Mouse (Mus musculus): ENCODE data around the gene Nkrf. TPM values are rescaled to one million over a fixed set of nuclear protein-coding genes. Genes with fewer than 3 reads are reported as not detected.
"Not testable (repeated sequence)": the region's sequence is repeated elsewhere in the genome, so short reads cannot be mapped to it uniquely, and the experiment has no call there.

Nkrf gene
- polyA plus RNA-seq, 1 experiment from 2014 or later: 7.0 TPM

DNA sequence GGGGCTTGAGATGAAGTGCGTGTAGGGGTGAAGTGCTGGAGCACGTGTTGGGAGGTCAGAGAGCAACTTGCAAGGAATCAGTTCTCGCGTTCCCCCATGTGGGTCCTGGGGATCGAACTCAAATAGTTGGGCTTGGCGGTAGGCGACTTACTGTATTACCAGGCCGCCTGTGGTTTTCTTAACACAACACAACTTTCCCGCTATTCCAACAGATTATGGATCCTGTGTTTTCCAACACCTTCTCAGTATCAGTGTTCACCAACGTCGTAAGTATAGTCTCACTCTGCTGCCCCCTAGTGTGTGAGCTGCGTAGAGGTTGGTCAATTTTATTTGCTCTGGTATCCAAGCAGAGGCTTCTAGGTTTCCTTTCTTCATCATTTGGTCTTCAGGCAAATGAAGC lies 8.6 kb upstream of the Nkrf start:
- H3K27me3 ChIP-seq (ENCODE audit: control insufficient read depth, insufficient read depth, low read length): no peaks in the 10 kb centered on the region
- ATAC-seq (ENCODE audit: low FRiP score) (no peak), DNase-seq (ENCODE audit: low spot score, missing footprints) (peak; percentile 91)
- no peak overlapping the region for H3K9ac ChIP-seq (ENCODE audit: low read length)
- H3K36me3 ChIP-seq (ENCODE audit: control insufficient read depth, insufficient read depth, low read length): no peaks in the 10 kb centered on the region
- H3K4me1 ChIP-seq (ENCODE audit: control insufficient read depth, insufficient read depth, low read length): no peaks in the 10 kb centered on the region
- H3K4me3 ChIP-seq (ENCODE audit: low read depth, low read length): no peak overlapping the region
- no peak overlapping the region for H3K27ac ChIP-seq (ENCODE audit: low read depth, low read length)
- 50% methylated on average over 12 of the region's 12 CpGs for WGBS
- H3K9me3 ChIP-seq (ENCODE audit: control insufficient read depth, low read length): no peaks in the 10 kb centered on the region
- no peak overlapping the region for H3K4me2 ChIP-seq

DNA sequence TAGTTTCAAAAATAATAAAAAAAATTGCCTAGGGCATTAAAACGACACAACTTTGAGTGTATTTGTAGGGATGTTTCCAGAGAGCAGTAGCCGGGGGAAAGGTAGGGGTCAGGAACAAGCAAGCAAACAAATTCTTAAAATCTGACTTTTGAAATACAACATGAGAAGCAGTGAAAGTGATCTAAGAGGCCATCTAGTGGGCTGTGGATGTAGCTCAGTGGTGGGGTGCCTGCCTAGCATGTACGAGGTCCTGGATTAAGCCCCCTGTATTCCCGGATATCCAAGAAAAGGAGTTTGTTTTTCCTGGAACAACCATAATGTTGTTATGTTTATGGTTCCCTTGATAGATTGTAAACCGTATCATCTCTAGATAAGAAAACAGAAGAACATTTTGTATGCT lies 3.8 kb upstream of the Nkrf start:
- H3K27ac ChIP-seq (ENCODE audit: low read depth, low read length): no peak overlapping the region
- no peak overlapping the region for H3K9ac ChIP-seq (ENCODE audit: low read length)
- DNase-seq (ENCODE audit: low spot score, missing footprints): no peak
- no peaks in the 10 kb centered on the region for H3K4me1 ChIP-seq (ENCODE audit: control insufficient read depth, insufficient read depth, low read length)
- H3K4me3 ChIP-seq (ENCODE audit: low read depth, low read length): no peak overlapping the region
- H3K4me2 ChIP-seq: no peak overlapping the region
- H3K27me3 ChIP-seq (ENCODE audit: control insufficient read depth, insufficient read depth, low read length): no peaks in the 10 kb centered on the region
- no peaks in the 10 kb centered on the region for H3K36me3 ChIP-seq (ENCODE audit: control insufficient read depth, insufficient read depth, low read length)
- WGBS: 43% methylated on average over 5 of the region's 5 CpGs
- H3K9me3 ChIP-seq (ENCODE audit: control insufficient read depth, low read length): no peaks in the 10 kb centered on the region
- no peak for ATAC-seq (ENCODE audit: low FRiP score)

DNA sequence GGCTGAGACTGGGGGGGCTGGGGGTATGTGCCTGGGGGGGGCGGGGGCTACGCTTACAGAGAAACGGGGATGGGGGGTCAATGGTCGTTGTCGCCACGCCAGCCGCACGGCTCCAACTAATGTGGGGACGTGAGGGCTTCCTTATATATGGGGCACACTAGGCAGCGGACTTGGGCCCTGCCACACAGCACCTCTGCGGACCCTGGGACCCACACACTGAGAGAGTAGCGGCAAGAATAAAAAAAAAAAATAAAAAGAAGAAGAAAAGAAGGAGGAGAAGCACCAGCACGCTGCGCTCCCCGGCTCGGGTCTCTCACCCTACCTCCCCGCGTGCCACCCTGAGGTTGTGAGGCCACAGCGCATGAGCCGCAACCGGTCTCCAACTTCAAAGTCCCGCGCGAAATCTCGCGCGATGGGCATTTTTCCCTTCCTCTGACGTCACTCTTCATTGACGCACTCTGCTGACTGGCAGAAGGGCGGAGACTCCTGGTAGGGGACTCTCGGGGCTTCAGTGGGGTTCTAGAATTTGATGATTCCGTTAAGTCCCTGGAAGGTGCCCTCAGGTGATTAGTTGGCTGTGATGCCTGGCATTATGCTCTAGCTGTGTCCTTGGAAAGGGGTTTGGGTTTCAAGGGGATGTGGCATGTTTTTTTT lies 543 bp upstream of the Nkrf start:
- Histone ChIP-seq H3K4me2 (peak overlapping the region; percentile 58), H3K27ac (ENCODE audit: low read depth, low read length) (peak overlapping the region; percentile 45), H3K4me1 (ENCODE audit: control insufficient read depth, insufficient read depth, low read length) (no peaks in the 10 kb centered on the region), H3K36me3 (ENCODE audit: control insufficient read depth, insufficient read depth, low read length) (no peaks in the 10 kb centered on the region), H3K27me3 (ENCODE audit: control insufficient read depth, insufficient read depth, low read length) (no peaks in the 10 kb centered on the region), H3K9ac (ENCODE audit: low read length) (peak overlapping the region; percentile 70), H3K9me3 (ENCODE audit: control insufficient read depth, low read length) (no peaks in the 10 kb centered on the region), H3K4me3 (ENCODE audit: low read depth, low read length) (peak overlapping the region; percentile 58)
- peak; percentile 92 for ATAC-seq (ENCODE audit: low FRiP score)
- WGBS: 20% methylated on average over 31 of the region's 32 CpGs
- DNase-seq (ENCODE audit: low spot score, missing footprints): peak; percentile 98

- 48% methylated on average over 3 of the region's 3 CpGs for WGBS
- Histone ChIP-seq H3K4me3 (ENCODE audit: low read depth, low read length) (peak overlapping the region; percentile 58), H3K4me2 (peak overlapping the region; percentile 58), H3K9me3 (ENCODE audit: control insufficient read depth, low read length) (no peaks in the 10 kb centered on the region), H3K27ac (ENCODE audit: low read depth, low read length) (no peak overlapping the region), H3K9ac (ENCODE audit: low read length) (peak overlapping the region; percentile 70), H3K27me3 (ENCODE audit: control insufficient read depth, insufficient read depth, low read length) (no peaks in the 10 kb centered on the region), H3K36me3 (ENCODE audit: control insufficient read depth, insufficient read depth, low read length) (no peaks in the 10 kb centered on the region), H3K4me1 (ENCODE audit: control insufficient read depth, insufficient read depth, low read length) (no peaks in the 10 kb centered on the region)
- no peak for DNase-seq (ENCODE audit: low spot score, missing footprints)
- ATAC-seq (ENCODE audit: low FRiP score): no peak
Observed at GRCm38 (mm10) chrX:36901655-36902054, 1.0 kb downstream of the Nkrf start.

- not testable (repeated sequence) for H3K9ac ChIP-seq (ENCODE audit: low read length); H3K27ac ChIP-seq (ENCODE audit: low read depth, low read length); ATAC-seq (ENCODE audit: low FRiP score); H3K4me3 ChIP-seq (ENCODE audit: low read depth, low read length); H3K4me1 ChIP-seq (ENCODE audit: control insufficient read depth, insufficient read depth, low read length); H3K4me2 ChIP-seq; H3K9me3 ChIP-seq (ENCODE audit: control insufficient read depth, low read length); H3K36me3 ChIP-seq (ENCODE audit: control insufficient read depth, insufficient read depth, low read length); H3K27me3 ChIP-seq (ENCODE audit: control insufficient read depth, insufficient read depth, low read length); DNase-seq (ENCODE audit: low spot score, missing footprints)
- WGBS: 23% methylated on average over 1 of the region's 1 CpGs
Observed at GRCm38 (mm10) chrX:36898931-36899330, 3.8 kb downstream of the Nkrf start.

DNA sequence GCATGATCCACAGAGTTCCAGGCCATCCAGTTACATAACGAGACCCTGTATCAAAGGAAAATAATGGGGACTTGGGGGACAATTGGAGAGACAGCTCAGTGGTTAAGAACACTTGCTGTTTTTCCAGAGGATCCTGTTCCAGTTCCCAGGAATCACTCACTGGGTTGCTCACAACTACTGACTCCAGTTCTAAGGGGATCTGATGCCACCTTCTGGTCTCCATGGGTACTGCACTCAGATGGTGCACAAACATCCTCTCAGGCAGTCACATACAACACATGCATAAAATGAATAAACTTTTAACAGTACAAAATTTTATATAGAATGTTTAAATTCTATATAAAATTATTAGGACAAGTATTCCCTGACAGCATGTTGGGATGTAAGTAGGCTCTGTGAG lies 18.0 kb downstream of the Nkrf start:
- Histone ChIP-seq H3K4me3 (ENCODE audit: low read depth, low read length) (no peak overlapping the region), H3K4me1 (ENCODE audit: control insufficient read depth, insufficient read depth, low read length) (no peaks in the 10 kb centered on the region), H3K27ac (ENCODE audit: low read depth, low read length) (no peak overlapping the region), H3K36me3 (ENCODE audit: control insufficient read depth, insufficient read depth, low read length) (no peaks in the 10 kb centered on the region; the same call in 1 of the 2 replicates), H3K27me3 (ENCODE audit: control insufficient read depth, insufficient read depth, low read length) (no peaks in the 10 kb centered on the region), H3K9me3 (ENCODE audit: control insufficient read depth, low read length) (no peaks in the 10 kb centered on the region), H3K9ac (ENCODE audit: low read length) (no peak overlapping the region), H3K4me2 (no peak overlapping the region)
- 75% methylated on average over 1 of the region's 1 CpGs for WGBS
- DNase-seq (ENCODE audit: low spot score, missing footprints): no peak
- ATAC-seq (ENCODE audit: low FRiP score): no peak

GRCm38 (mm10) chrX:36874704-36875128 lies 28.0 kb downstream of the Nkrf start:
- H3K4me2 ChIP-seq: peak overlapping the region; percentile 50
- H3K4me3 ChIP-seq (ENCODE audit: low read depth, low read length): peak overlapping the region; percentile 66
- H3K4me1 ChIP-seq (ENCODE audit: control insufficient read depth, insufficient read depth, low read length): no peaks in the 10 kb centered on the region; the same call in 1 of the 2 replicates
- H3K27me3 ChIP-seq (ENCODE audit: control insufficient read depth, insufficient read depth, low read length): no peaks in the 10 kb centered on the region
- no peaks in the 10 kb centered on the region for H3K36me3 ChIP-seq (ENCODE audit: control insufficient read depth, insufficient read depth, low read length)
- ATAC-seq (ENCODE audit: low FRiP score): peak; percentile 52
- 19% methylated on average over 28 of the region's 36 CpGs for WGBS
- H3K27ac ChIP-seq (ENCODE audit: low read depth, low read length): peak overlapping the region; percentile 48
- H3K9me3 ChIP-seq (ENCODE audit: control insufficient read depth, low read length): no peaks in the 10 kb centered on the region
- H3K9ac ChIP-seq (ENCODE audit: low read length): peak overlapping the region; percentile 80
- peak; percentile 90 for DNase-seq (ENCODE audit: low spot score, missing footprints)

DNA sequence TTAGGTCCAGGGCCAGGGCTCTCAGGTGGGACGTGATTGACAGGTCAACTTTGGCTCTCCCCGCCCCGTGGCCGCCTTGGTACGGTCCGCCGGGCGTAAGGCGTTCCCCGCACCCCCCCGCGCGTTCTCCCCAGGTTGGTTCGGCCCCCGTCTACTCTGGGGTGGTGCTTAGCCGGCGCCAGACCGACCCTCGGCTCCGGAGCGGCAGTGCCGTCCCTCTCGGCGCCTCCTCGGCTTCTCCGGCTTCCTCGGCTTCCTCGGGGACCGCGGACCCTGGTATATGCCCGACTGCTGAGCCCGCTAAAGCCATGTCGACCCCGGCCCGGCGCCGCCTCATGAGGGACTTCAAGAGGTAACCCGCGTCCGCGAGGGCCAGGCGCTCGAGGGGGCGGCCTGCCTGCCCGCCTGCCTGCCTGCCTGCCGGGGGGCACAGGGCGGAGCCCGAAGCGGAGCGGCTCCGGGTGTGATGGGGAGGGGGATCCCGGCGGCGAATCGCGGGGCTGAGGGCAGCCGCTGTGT lies 28.5 kb downstream of the Nkrf start:
- ATAC-seq (ENCODE audit: low FRiP score): peak; percentile 97
- no peaks in the 10 kb centered on the region; the same call in 1 of the 2 replicates for H3K4me1 ChIP-seq (ENCODE audit: control insufficient read depth, insufficient read depth, low read length)
- peak; percentile 97 for DNase-seq (ENCODE audit: low spot score, missing footprints)
- WGBS: 19% methylated on average over 42 of the region's 57 CpGs
- peak overlapping the region; percentile 50 for H3K4me2 ChIP-seq
- H3K27ac ChIP-seq (ENCODE audit: low read depth, low read length): peak overlapping the region; percentile 48
- no peaks in the 10 kb centered on the region for H3K27me3 ChIP-seq (ENCODE audit: control insufficient read depth, insufficient read depth, low read length)
- H3K36me3 ChIP-seq (ENCODE audit: control insufficient read depth, insufficient read depth, low read length): no peaks in the 10 kb centered on the region
- H3K9ac ChIP-seq (ENCODE audit: low read length): peak overlapping the region; percentile 80
- H3K9me3 ChIP-seq (ENCODE audit: control insufficient read depth, low read length): no peaks in the 10 kb centered on the region
- H3K4me3 ChIP-seq (ENCODE audit: low read depth, low read length): peak overlapping the region; percentile 66

DNA sequence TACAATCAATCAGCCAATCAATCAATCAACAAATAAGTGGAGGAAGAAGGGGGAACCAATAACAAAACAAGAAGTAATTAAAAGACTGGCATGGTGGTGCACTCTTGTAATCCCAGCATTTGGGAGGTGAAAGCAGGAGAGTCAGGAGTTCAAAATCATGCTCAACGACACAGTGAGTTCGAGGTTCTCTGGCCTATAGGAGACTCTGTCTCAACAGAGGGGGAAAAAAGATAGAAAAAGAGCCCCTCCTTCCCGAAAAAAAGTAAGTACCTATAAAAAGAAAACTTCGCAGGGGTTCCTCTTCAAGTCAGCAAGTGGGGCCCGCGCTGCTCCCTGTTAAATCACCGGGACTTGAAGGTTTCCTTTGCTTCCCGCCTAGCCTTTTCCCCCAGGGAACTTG lies 28.9 kb downstream of the Nkrf start, which contains the start of the genes Ube2a and C330007P06Rik:
Gene Ube2a, plus strand, starts transcription at position 136 of the 400 bp plus-strand sequence.
Gene C330007P06Rik, minus strand, starts transcription at position 347 of the 400 bp plus-strand sequence.
- WGBS: 25% methylated on average over 8 of the region's 8 CpGs
- no peaks in the 10 kb centered on the region; the same call in 1 of the 2 replicates for H3K4me1 ChIP-seq (ENCODE audit: control insufficient read depth, insufficient read depth, low read length)
- H3K4me3 ChIP-seq (ENCODE audit: low read depth, low read length): peak within 1 kb of the TSS; percentile 66
- DNase-seq (ENCODE audit: low spot score, missing footprints) (no peak), ATAC-seq (ENCODE audit: low FRiP score) (peak; percentile 12)
- peak within 1 kb of the TSS; percentile 80 for H3K9ac ChIP-seq (ENCODE audit: low read length)
- H3K4me2 ChIP-seq: peak within 1 kb of the TSS; percentile 50
- H3K27ac ChIP-seq (ENCODE audit: low read depth, low read length): peak within 1 kb of the TSS; percentile 48
- H3K9me3 ChIP-seq (ENCODE audit: control insufficient read depth, low read length): no peaks in the 10 kb centered on the region
- no peaks in the 10 kb centered on the region for H3K36me3 ChIP-seq (ENCODE audit: control insufficient read depth, insufficient read depth, low read length)
- H3K27me3 ChIP-seq (ENCODE audit: control insufficient read depth, insufficient read depth, low read length): no peaks in the 10 kb centered on the region
